20 mouse cellular contexts compared by ENCODE assay signal in genomic region chr11:53446183-53446582, GRCm38 (mm10). TPM values are rescaled to one million over a fixed set of nuclear protein-coding genes. Genes with fewer than 3 reads are reported as not detected.
"Had no signal": no experiment of that assay in that cellular context is flagged by ENCODE, and none has a peak within 500 bp of the region (broad histone marks: within the 10 kb centered on the region; RNA-seq: fewer than 3 reads in every experiment).

No protein-coding gene starts in this region.

- H3K36me3 ChIP-seq: limb, embryonic 13.5 days; midbrain, embryonic 13.5 days had no signal

- H3K27me3 ChIP-seq: limb, embryonic 13.5 days; midbrain, embryonic 13.5 days had no signal

- H3K27ac ChIP-seq: kidney, postnatal 0 days; limb, embryonic 13.5 days; midbrain, embryonic 13.5 days had no signal

- ATAC-seq: intestine, postnatal 0 days; lung, postnatal 0 days; midbrain, embryonic 13.5 days had no signal

- H3K4me1 ChIP-seq: midbrain, embryonic 13.5 days had no signal

- H3K9ac ChIP-seq: limb, embryonic 13.5 days; midbrain, embryonic 13.5 days had no signal

- H3K4me2 ChIP-seq: limb, embryonic 13.5 days; midbrain, embryonic 13.5 days had no signal

- H3K4me3 ChIP-seq: limb, embryonic 13.5 days; midbrain, embryonic 13.5 days had no signal

- H3K9me3 ChIP-seq: limb, embryonic 13.5 days; midbrain, embryonic 13.5 days had no signal

- DNase-seq: kidney, adult 9 months; kidney, postnatal 36 days; left cerebral cortex, postnatal 4 days; lung, adult 2 months; lung, postnatal 36 days; right cerebral cortex, postnatal 14 days; thymus, postnatal 4 days had no signal

RNA-seq across cellular contexts. Expression of gene Gm10447, which starts 10.7 kb away (rescaled TPM):
- total RNA-seq: left cerebral cortex, postnatal 10 days; left cerebral cortex, postnatal 4 days; megakaryocyte progenitor cell, adult 5-6 weeks; midbrain, postnatal 0 days had no signal
- polyA plus RNA-seq: lung, postnatal 0 days; midbrain, embryonic 13.5 days; neural tube, embryonic 14.5 days had no signal

RNA-seq across cellular contexts. Expression of gene Leap2, which starts 23.2 kb away (rescaled TPM):
- total RNA-seq: layer of hippocampus, adult 18-20 months; layer of hippocampus, postnatal 10 days; left cerebral cortex, adult 18-20 months; left cerebral cortex, postnatal 10 days; left cerebral cortex, postnatal 4 days; megakaryocyte progenitor cell, adult 5-6 weeks; midbrain, postnatal 0 days had no signal
- polyA plus RNA-seq: lung, adult 2 months; lung, postnatal 0 days; midbrain, embryonic 13.5 days; midbrain, postnatal 0 days; neural tube, embryonic 14.5 days; spleen, adult 2 months had no signal
